Mouse (Mus musculus): Measurements from ENCODE around the gene Sema6d. TPM values are rescaled to one million over a fixed set of nuclear protein-coding genes. Genes with fewer than 3 reads are reported as not detected.
A peak's percentile ranks its signal among the peaks of the same experiment; 100 is the strongest.

Gene Sema6d
- total and polyA plus RNA-seq, 3 experiments: 13.8 to 16.4 (median 14.0) TPM

- no peaks in the 10 kb centered on the region for H3K27me3 ChIP-seq (ENCODE audit: control insufficient read depth, insufficient read depth, low read length)
- WGBS: 41% methylated on average over 8 of the region's 8 CpGs
- H3K27ac ChIP-seq: no peak overlapping the region; the same call in 1 of the 2 replicates
Observed at GRCm38 (mm10) chr2:124635271-124635865, 545.6 kb downstream of the Sema6d start.

DNA sequence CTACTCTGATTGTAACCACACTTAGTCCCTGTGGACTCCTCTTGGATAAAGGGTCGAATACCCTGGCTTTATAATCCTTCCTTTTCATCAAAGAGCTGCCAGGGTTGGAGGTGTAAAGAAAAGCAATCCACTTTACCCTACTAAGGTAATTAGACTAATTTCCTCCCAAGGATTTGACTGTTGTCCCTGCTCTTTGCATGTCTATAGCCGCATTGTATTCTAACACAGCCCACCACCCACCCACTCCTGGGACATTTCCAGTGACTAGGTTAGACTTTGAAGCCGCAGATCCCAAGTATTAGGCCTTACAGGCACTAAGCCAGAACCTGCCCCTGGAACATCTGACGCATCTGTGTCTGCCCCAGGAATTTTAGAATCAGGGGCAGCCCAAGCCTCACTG lies 547.3 kb downstream of the Sema6d start:
- WGBS: 41% methylated on average over 4 of the region's 4 CpGs
- Histone ChIP-seq H3K36me3 (ENCODE audit: control insufficient read depth, insufficient read depth, low read length) (peaks cover 30% of the 10 kb centered on the region), H3K4me3 (no peak overlapping the region), H3K4me1 (ENCODE audit: control insufficient read depth, insufficient read depth, low read length) (peaks cover 29% of the 10 kb centered on the region), H3K27ac (no peak overlapping the region), H3K27me3 (ENCODE audit: control insufficient read depth, insufficient read depth, low read length) (no peaks in the 10 kb centered on the region), H3K79me2 (replicated peaks; ENCODE audit: control insufficient read depth, insufficient read depth, low read length) (peaks cover 13% of the 10 kb centered on the region), H3K9ac (ENCODE audit: low read depth, low read length) (no peak overlapping the region)
- intact Hi-C loops (cut with DNase I): no loop called here
- TF ChIP-seq POLR2A (IDR thresholded peaks at IDR 0.05; ENCODE audit: insufficient read depth, low read depth, low read length) (no peak), EP300 (IDR thresholded peaks at IDR 0.05; ENCODE audit: insufficient read depth, low read depth, low read length) (no peak), CTCF (IDR thresholded peaks at IDR 0.05) (no peak)
- DNase-seq: no peak

More at GRCm38 (mm10) chr2:124635271-124635865, 545.6 kb downstream of the Sema6d start:
- H3K36me3 ChIP-seq (ENCODE audit: control insufficient read depth, insufficient read depth, low read length): peaks cover 31% of the 10 kb centered on the region
- intact Hi-C loops (cut with DNase I): no loop called here
- H3K79me2 ChIP-seq (replicated peaks; ENCODE audit: control insufficient read depth, insufficient read depth, low read length): peaks cover 21% of the 10 kb centered on the region
- no peak for DNase-seq
- no peak overlapping the region for H3K4me3 ChIP-seq
- no peak for TF ChIP-seq CTCF (IDR thresholded peaks at IDR 0.05)
- TF ChIP-seq EP300 (IDR thresholded peaks at IDR 0.05; ENCODE audit: insufficient read depth, low read depth, low read length): no peak
- no peak for TF ChIP-seq POLR2A (IDR thresholded peaks at IDR 0.05; ENCODE audit: insufficient read depth, low read depth, low read length)
- H3K4me1 ChIP-seq (ENCODE audit: control insufficient read depth, insufficient read depth, low read length): peaks cover 26% of the 10 kb centered on the region
- peak overlapping the region; percentile 46 for H3K9ac ChIP-seq (ENCODE audit: low read depth, low read length)

DNA sequence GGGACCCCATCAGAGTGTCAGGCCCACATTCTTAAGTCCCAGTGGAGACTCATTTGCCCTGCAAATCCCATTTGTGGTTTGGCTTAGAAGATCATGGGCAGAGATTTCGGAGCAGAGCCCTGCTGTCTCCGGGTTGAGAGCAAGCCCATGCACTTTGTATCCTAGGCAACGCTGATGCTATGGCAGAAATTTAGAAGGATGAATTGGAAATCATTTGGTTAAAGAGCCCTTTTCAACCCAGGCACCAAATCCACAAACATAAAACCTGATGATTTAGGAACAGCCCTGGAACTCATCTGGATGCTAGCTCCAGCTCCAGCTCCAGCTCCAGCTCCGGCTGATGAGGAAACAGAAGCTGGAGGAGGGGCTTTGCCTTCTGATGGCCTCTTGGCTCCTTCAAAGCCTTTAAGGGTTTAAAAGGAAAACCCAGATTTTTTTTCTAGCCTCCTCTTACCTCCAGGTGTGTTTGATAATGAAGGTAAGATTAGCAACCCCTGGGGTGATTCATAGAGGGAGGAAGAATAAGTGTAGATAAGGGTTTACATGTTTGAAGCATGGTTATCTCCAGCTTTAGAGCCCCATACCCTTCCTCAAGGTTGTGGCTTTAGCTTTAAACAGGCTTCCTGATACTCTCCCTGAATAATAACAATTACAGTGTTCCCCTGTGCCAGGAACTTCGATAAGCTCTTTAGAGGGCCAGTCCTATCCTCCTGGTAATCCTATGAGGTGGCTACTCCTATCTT lies 549.6 kb downstream of the Sema6d start:
- no peak overlapping the region for H3K4me3 ChIP-seq

GRCm38 (mm10) chr2:124640500-124641193 lies 550.9 kb downstream of the Sema6d start:
- 51% methylated on average over 6 of the region's 6 CpGs for WGBS

More for the DNA sequence above, 549.6 kb downstream of the Sema6d start:
- TF ChIP-seq EP300 (IDR thresholded peaks at IDR 0.05; ENCODE audit: insufficient read depth, low read depth, low read length) (no peak), POLR2A (IDR thresholded peaks at IDR 0.05; ENCODE audit: insufficient read depth, low read depth, low read length) (no peak), CTCF (IDR thresholded peaks at IDR 0.05) (no peak)
- H3K4me1 ChIP-seq (ENCODE audit: control insufficient read depth, insufficient read depth, low read length): peaks cover 33% of the 10 kb centered on the region
- DNase-seq: no peak
- no peak overlapping the region for H3K27ac ChIP-seq
- 66% methylated on average over 5 of the region's 5 CpGs for WGBS
- H3K79me2 ChIP-seq (replicated peaks; ENCODE audit: control insufficient read depth, insufficient read depth, low read length): peaks cover 10% of the 10 kb centered on the region
- H3K27me3 ChIP-seq (ENCODE audit: control insufficient read depth, insufficient read depth, low read length): no peaks in the 10 kb centered on the region
- H3K36me3 ChIP-seq (ENCODE audit: control insufficient read depth, insufficient read depth, low read length): peaks cover 25% of the 10 kb centered on the region
- intact Hi-C loops (cut with DNase I): no loop called here
- H3K9ac ChIP-seq (ENCODE audit: low read depth, low read length): no peak overlapping the region

GRCm38 (mm10) chr2:124641194-124641558 lies 551.4 kb downstream of the Sema6d start:
- Histone ChIP-seq H3K79me2 (replicated peaks; ENCODE audit: control insufficient read depth, insufficient read depth, low read length) (peaks cover 13% of the 10 kb centered on the region), H3K36me3 (ENCODE audit: control insufficient read depth, insufficient read depth, low read length) (peaks cover 25% of the 10 kb centered on the region), H3K27me3 (ENCODE audit: control insufficient read depth, insufficient read depth, low read length) (no peaks in the 10 kb centered on the region), H3K9ac (ENCODE audit: low read depth, low read length) (no peak overlapping the region), H3K4me1 (ENCODE audit: control insufficient read depth, insufficient read depth, low read length) (peaks cover 25% of the 10 kb centered on the region), H3K4me3 (no peak overlapping the region), H3K27ac (peak overlapping the region; percentile 7; the same call in 1 of the 2 replicates)
- DNase-seq: no peak
- WGBS: 41% methylated on average over 5 of the region's 5 CpGs
- no peak for TF ChIP-seq EP300 (IDR thresholded peaks at IDR 0.05; ENCODE audit: insufficient read depth, low read depth, low read length)
- TF ChIP-seq CTCF (IDR thresholded peaks at IDR 0.05): no peak
- TF ChIP-seq POLR2A (IDR thresholded peaks at IDR 0.05; ENCODE audit: insufficient read depth, low read depth, low read length): no peak
- intact Hi-C loops (cut with DNase I): no loop called here

More at GRCm38 (mm10) chr2:124640500-124641193, 550.9 kb downstream of the Sema6d start:
- peak overlapping the region; percentile 7; the same call in 1 of the 2 replicates for H3K27ac ChIP-seq
- no peak for DNase-seq
- peaks cover 10% of the 10 kb centered on the region for H3K79me2 ChIP-seq (replicated peaks; ENCODE audit: control insufficient read depth, insufficient read depth, low read length)
- H3K9ac ChIP-seq (ENCODE audit: low read depth, low read length): no peak overlapping the region
- intact Hi-C loops (cut with DNase I): no loop called here
- no peaks in the 10 kb centered on the region for H3K27me3 ChIP-seq (ENCODE audit: control insufficient read depth, insufficient read depth, low read length)
- TF ChIP-seq CTCF (IDR thresholded peaks at IDR 0.05): no peak
- TF ChIP-seq POLR2A (IDR thresholded peaks at IDR 0.05; ENCODE audit: insufficient read depth, low read depth, low read length): no peak
- no peak for TF ChIP-seq EP300 (IDR thresholded peaks at IDR 0.05; ENCODE audit: insufficient read depth, low read depth, low read length)
- peaks cover 27% of the 10 kb centered on the region for H3K4me1 ChIP-seq (ENCODE audit: control insufficient read depth, insufficient read depth, low read length)
- peaks cover 25% of the 10 kb centered on the region for H3K36me3 ChIP-seq (ENCODE audit: control insufficient read depth, insufficient read depth, low read length)
- H3K4me3 ChIP-seq: no peak overlapping the region
